Comparison of ENCODE assay signal across 12 mouse cellular contexts in genomic region chr8:78862046-78862445, GRCm38 (mm10).
"Had no signal": no experiment of that assay in that cellular context is flagged by ENCODE, and none has a peak within 500 bp of the region (broad histone marks: within the 10 kb centered on the region; RNA-seq: fewer than 3 reads in every experiment).

No protein-coding gene starts in this region.

- H3K4me1 ChIP-seq: limb, embryonic 10.5 days; liver, embryonic 15.5 days; lung, embryonic 15.5 days; neural tube, embryonic 12.5 days; stomach, embryonic 15.5 days had no signal

- H3K9me3 ChIP-seq: limb, embryonic 10.5 days; liver, embryonic 15.5 days; lung, embryonic 15.5 days; neural tube, embryonic 12.5 days; stomach, embryonic 15.5 days had no signal

- H3K9ac ChIP-seq: liver, embryonic 15.5 days; lung, embryonic 15.5 days; neural tube, embryonic 12.5 days; stomach, embryonic 15.5 days had no signal

- H3K27me3 ChIP-seq: liver, embryonic 15.5 days; lung, embryonic 15.5 days; neural tube, embryonic 12.5 days; stomach, embryonic 15.5 days had no signal

- H3K4me3 ChIP-seq: layer of hippocampus, adult 2 months; limb, embryonic 10.5 days; liver, embryonic 15.5 days; lung, embryonic 15.5 days; neural tube, embryonic 12.5 days; stomach, embryonic 15.5 days had no signal

- H3K36me3 ChIP-seq: limb, embryonic 10.5 days; liver, embryonic 15.5 days; lung, embryonic 15.5 days; neural tube, embryonic 12.5 days; stomach, embryonic 15.5 days had no signal

- H3K4me2 ChIP-seq: liver, embryonic 11.5 days; liver, embryonic 15.5 days; lung, embryonic 15.5 days; neural tube, embryonic 12.5 days; stomach, embryonic 15.5 days had no signal

- H3K27ac ChIP-seq: layer of hippocampus, adult 2 months; limb, embryonic 10.5 days; liver, embryonic 15.5 days; lung, embryonic 15.5 days; neural tube, embryonic 12.5 days; stomach, embryonic 15.5 days had no signal

- DNase-seq: kidney, postnatal 10 days; kidney, postnatal 4 days; midbrain, embryonic 14.5 days; thymus, adult 2 months; thymus, postnatal 25 days had no signal
